Mouse (Mus musculus) embryonic facial prominence, embryonic 14.5 days (tissue): Measurements from ENCODE around the gene Arsg. TPM values are rescaled to one million over a fixed set of nuclear protein-coding genes. Genes with fewer than 3 reads are reported as not detected.
A peak's percentile ranks its signal among the peaks of the same experiment; 100 is the strongest.

Source experiments
- ATAC-seq: fragments of 200-750 bp; cut with Nextera tagmentation; 2 replicates; pipeline ENCODE4 v1.8.0; 2017; ENCODE audit warnings: low read depth, moderate number of reproducible peaks, moderate TSS enrichment
- DNase-seq: peaks from one replicate; pipeline ENCODE4 v3.0.0-alpha.2; 2015; ENCODE audit warnings: low spot score
- H3K27ac ChIP-seq: fragments of 300-500 bp; sonication (generic); replicated peaks from 2 replicates; pipeline ENCODE4 v1.5.1; 2014; ENCODE audit warnings: low read depth, mild to moderate bottlenecking, low read length, moderate library complexity
- H3K27me3 ChIP-seq: fragments of 300-500 bp; sonication (generic); replicated peaks from 2 replicates; pipeline ENCODE4 v1.6.1; 2014; ENCODE audit warnings: low read length; ENCODE audit not compliant: control insufficient read depth, insufficient read depth
- H3K36me3 ChIP-seq: fragments of 300-500 bp; sonication (generic); 2 replicates; pipeline ENCODE4 v1.6.1; 2014; ENCODE audit warnings: low read length, mixed read lengths; ENCODE audit not compliant: control insufficient read depth, insufficient read depth
- H3K4me1 ChIP-seq: fragments of 300-500 bp; sonication (generic); 2 replicates; pipeline ENCODE4 v1.6.1; 2014; ENCODE audit warnings: antibody characterized with exemption, low read length; ENCODE audit not compliant: control insufficient read depth, insufficient read depth
- H3K4me2 ChIP-seq: fragments of 300-500 bp; sonication (generic); 2 replicates; pipeline ENCODE4 v1.6.1; 2014; ENCODE audit warnings: low read depth, mild to moderate bottlenecking, low read length, moderate library complexity, mixed read lengths
- H3K4me3 ChIP-seq: fragments of 300-500 bp; sonication (generic); 2 replicates; pipeline ENCODE4 v1.5.1; 2014; ENCODE audit warnings: low read depth, mild to moderate bottlenecking, low read length
- H3K9ac ChIP-seq: fragments of 300-500 bp; sonication (generic); 2 replicates; pipeline ENCODE4 v1.6.1; 2014; ENCODE audit warnings: low read depth, mild to moderate bottlenecking, low read length, moderate library complexity, mixed read lengths
- H3K9me3 ChIP-seq: fragments of 300-500 bp; sonication (generic); 2 replicates; pipeline ENCODE4 v1.6.1; 2016; ENCODE audit warnings: low read length; ENCODE audit not compliant: control insufficient read depth
- WGBS: fragments of 180-500 bp; shearing (Covaris S2); extraction: QIAGEN DNeasy Blood & Tissue Kit; methylation state at CpG from one replicate; pipeline ENCODE4 v1.1.7; 2014; 5-methylcytosine and 5-hydroxymethylcytosine counted together
- polyA plus RNA-seq: library from polyadenylated mRNA; unstranded; fragments of >200 nt; fragmentation: Nextera tagmentation; extraction: Ambion mirVana; gene quantifications from 2 replicates; pipeline ENCODE4 v1.2.1, GENCODE M21; 2014

Arsg gene
- polyA plus RNA-seq, 1 experiment from 2014 or later: 4.3 TPM

GRCm38 (mm10) chr11:109594761-109595160 is 121.6 kb downstream of the Arsg start:
- ATAC-seq (no peak), DNase-seq (no peak)
- H3K36me3 ChIP-seq: peaks cover 45% of the 10 kb centered on the region
- no peaks in the 10 kb centered on the region for H3K9me3 ChIP-seq
- H3K9ac ChIP-seq: no peak overlapping the region
- H3K4me2 ChIP-seq: no peak overlapping the region
- WGBS: 93% methylated on average over 8 of the region's 8 CpGs
- no peak overlapping the region for H3K27ac ChIP-seq
- H3K4me3 ChIP-seq: no peak overlapping the region
- H3K4me1 ChIP-seq: no peaks in the 10 kb centered on the region
- no peaks in the 10 kb centered on the region for H3K27me3 ChIP-seq

- no peak for DNase-seq
- peaks cover 71% of the 10 kb centered on the region for H3K36me3 ChIP-seq
- no peak overlapping the region for H3K4me3 ChIP-seq
- no peaks in the 10 kb centered on the region for H3K9me3 ChIP-seq
- no peak for ATAC-seq
- no peak overlapping the region for H3K9ac ChIP-seq
- no peaks in the 10 kb centered on the region for H3K4me1 ChIP-seq
- no peak overlapping the region for H3K27ac ChIP-seq
- 86% methylated on average over 12 of the region's 12 CpGs for WGBS
- H3K27me3 ChIP-seq: no peaks in the 10 kb centered on the region
- H3K4me2 ChIP-seq: no peak overlapping the region
Observed at GRCm38 (mm10) chr11:109598778-109599570, 125.8 kb downstream of the Arsg start.

GRCm38 (mm10) chr11:109607600-109607999 is 134.4 kb downstream of the Arsg start:
- Histone ChIP-seq H3K4me3 (no peak overlapping the region), H3K4me1 (peaks cover 11% of the 10 kb centered on the region), H3K27me3 (no peaks in the 10 kb centered on the region), H3K4me2 (no peak overlapping the region), H3K27ac (no peak overlapping the region), H3K9me3 (no peaks in the 10 kb centered on the region), H3K36me3 (peaks cover 13% of the 10 kb centered on the region; the same call in 1 of the 2 replicates), H3K9ac (no peak overlapping the region)
- WGBS: 82% methylated on average over 6 of the region's 6 CpGs
- DNase-seq: no peak
- ATAC-seq: no peak

- H3K4me2 ChIP-seq: peak overlapping the region; percentile 64
- no peak overlapping the region for H3K27ac ChIP-seq
- ATAC-seq (no peak), DNase-seq (no peak)
- no peaks in the 10 kb centered on the region for H3K9me3 ChIP-seq
- no peak overlapping the region for H3K9ac ChIP-seq
- no peaks in the 10 kb centered on the region for H3K27me3 ChIP-seq
- WGBS: 64% methylated on average over 6 of the region's 6 CpGs
- no peaks in the 10 kb centered on the region for H3K36me3 ChIP-seq
- peak overlapping the region; percentile 11; the same call in 1 of the 2 replicates for H3K4me3 ChIP-seq
- peaks cover 11% of the 10 kb centered on the region for H3K4me1 ChIP-seq
Observed at GRCm38 (mm10) chr11:109608976-109609625, 135.9 kb downstream of the Arsg start.

- Histone ChIP-seq H3K4me3 (peak overlapping the region; percentile 80), H3K9me3 (no peaks in the 10 kb centered on the region), H3K9ac (peak overlapping the region; percentile 82), H3K27ac (peak overlapping the region; percentile 87), H3K4me1 (peaks cover 11% of the 10 kb centered on the region), H3K4me2 (peak overlapping the region; percentile 64), H3K27me3 (no peaks in the 10 kb centered on the region), H3K36me3 (no peaks in the 10 kb centered on the region)
- 3% methylated on average over 9 of the region's 9 CpGs for WGBS
- ATAC-seq (no peak), DNase-seq (peak; percentile 46)
Observed at GRCm38 (mm10) chr11:109610046-109610794, 137.0 kb downstream of the Arsg start.

GRCm38 (mm10) chr11:109610795-109611302 is 137.7 kb downstream of the Arsg start:
- Histone ChIP-seq H3K9ac (peak overlapping the region; percentile 82), H3K4me2 (peak overlapping the region; percentile 64), H3K4me3 (peak overlapping the region; percentile 80), H3K27ac (peak overlapping the region; percentile 87), H3K36me3 (no peaks in the 10 kb centered on the region), H3K27me3 (no peaks in the 10 kb centered on the region), H3K4me1 (peaks cover 11% of the 10 kb centered on the region), H3K9me3 (no peaks in the 10 kb centered on the region)
- DNase-seq (peak; percentile 57), ATAC-seq (peak; percentile 28)
- WGBS: 0% methylated on average over 20 of the region's 26 CpGs

GRCm38 (mm10) chr11:109611303-109612149 is 138.4 kb downstream of the Arsg start, which contains the start of gene Wipi1:
Wipi1 (minus strand) TSS chr11:109611967.
- DNase-seq (peak; percentile 99), ATAC-seq (peak; percentile 95)
- Histone ChIP-seq H3K9ac (peak within 1 kb of the TSS; percentile 82), H3K4me2 (peak within 1 kb of the TSS; percentile 64), H3K27me3 (no peaks in the 10 kb centered on the region), H3K9me3 (no peaks in the 10 kb centered on the region), H3K4me1 (peaks cover 11% of the 10 kb centered on the region), H3K4me3 (peak within 1 kb of the TSS; percentile 80), H3K27ac (peak within 1 kb of the TSS; percentile 87), H3K36me3 (no peaks in the 10 kb centered on the region)
- whole genome bisulfite sequencing: 0% methylated on average over 35 of the region's 58 CpGs
